Mouse (Mus musculus) liver, postnatal 0 days (tissue): ENCODE measurements at regions not wholly inside any gene's neighbourhood (a gene's known extent, or its start where the extent isn't known, plus 50 kb on each side); places are given as distances from the start of the nearest gene placed in this dataset.

ENCODE experiments used
- CTCF ChIP-seq: sonication (generic); IDR thresholded peaks from 2 replicates; pipeline ENCODE4 v1.5.1; 2016; ENCODE audit warnings: antibody characterized with exemption, low read depth
- EP300 ChIP-seq: IDR thresholded peaks from 2 replicates; pipeline ENCODE4 v1.6.1; 2016; ENCODE audit warnings: antibody characterized with exemption, low read depth, mild to moderate bottlenecking

- TF ChIP-seq CTCF (no peak), EP300 (no peak)
Measured at GRCm38 (mm10) chr8:35111130-35111529, 654.5 kb upstream of the Gm19410 start.
